Mouse (Mus musculus): Measurements from ENCODE around the gene Tsn. TPM values are rescaled to one million over a fixed set of nuclear protein-coding genes. Genes with fewer than 3 reads are reported as not detected.

Tsn gene
- polyA plus RNA-seq, 1 experiment from 2014 or later = 339 TPM

DNA sequence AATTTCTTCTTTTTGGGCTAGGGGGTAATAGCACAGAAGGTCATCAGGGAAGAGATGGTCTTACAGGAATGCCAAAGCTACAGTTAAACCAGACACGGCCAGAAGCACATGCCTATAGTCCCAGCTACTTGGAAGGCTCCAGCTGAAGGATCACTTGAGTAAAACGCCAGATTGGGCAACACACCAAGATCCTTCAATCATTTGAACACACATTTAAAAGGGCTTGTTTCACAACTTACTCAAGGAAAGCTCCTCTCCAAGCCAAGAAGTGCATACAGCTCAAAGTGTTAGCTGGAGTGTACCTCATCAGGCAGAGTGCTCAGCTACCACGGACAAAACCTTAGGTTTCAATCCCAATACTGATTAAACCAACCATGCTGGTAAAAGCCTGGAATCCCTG lies 14.9 kb downstream of the Tsn start:
- H3K9me3 ChIP-seq (replicated peaks) = no peaks in the 10 kb centered on the region
- H3K4me1 ChIP-seq = no peaks in the 10 kb centered on the region
- no peaks in the 10 kb centered on the region for H3K27me3 ChIP-seq (ENCODE audit: low read depth, poor library complexity, severe bottlenecking)
- 88% methylated on average over 3 of the region's 3 CpGs for WGBS
- H3K27ac ChIP-seq = no peak overlapping the region
- H3K4me3 ChIP-seq = no peak overlapping the region
- H3K36me3 ChIP-seq = peaks cover 77% of the 10 kb centered on the region
- DNase-seq (ENCODE audit: low spot score) = peak; percentile 19

DNA sequence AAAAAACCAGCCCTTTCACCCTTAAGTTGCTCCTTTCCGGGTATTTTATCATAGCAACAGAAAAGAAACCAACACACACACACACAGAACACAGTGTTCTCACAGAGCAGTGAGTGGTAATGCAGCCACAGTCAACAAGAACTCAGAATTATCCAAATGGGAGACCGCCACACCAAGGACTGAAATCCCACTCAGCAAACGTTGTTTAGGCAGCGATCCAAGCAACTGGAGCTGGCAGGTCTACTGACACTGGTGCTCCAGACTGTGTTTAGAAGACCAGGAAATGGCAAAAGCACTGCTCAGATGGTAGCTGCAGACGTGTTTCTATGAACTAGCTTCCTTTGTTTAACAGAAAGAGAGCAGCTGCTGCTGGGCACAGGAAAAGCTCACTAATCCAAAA lies 16.7 kb downstream of the Tsn start:
- Histone ChIP-seq H3K36me3 (peaks cover 58% of the 10 kb centered on the region), H3K27me3 (ENCODE audit: low read depth, poor library complexity, severe bottlenecking) (no peaks in the 10 kb centered on the region), H3K27ac (no peak overlapping the region), H3K4me3 (no peak overlapping the region), H3K9me3 (replicated peaks) (no peaks in the 10 kb centered on the region), H3K4me1 (no peaks in the 10 kb centered on the region)
- WGBS = 91% methylated on average over 5 of the region's 5 CpGs
- peak; percentile 21 for DNase-seq (ENCODE audit: low spot score)

DNA sequence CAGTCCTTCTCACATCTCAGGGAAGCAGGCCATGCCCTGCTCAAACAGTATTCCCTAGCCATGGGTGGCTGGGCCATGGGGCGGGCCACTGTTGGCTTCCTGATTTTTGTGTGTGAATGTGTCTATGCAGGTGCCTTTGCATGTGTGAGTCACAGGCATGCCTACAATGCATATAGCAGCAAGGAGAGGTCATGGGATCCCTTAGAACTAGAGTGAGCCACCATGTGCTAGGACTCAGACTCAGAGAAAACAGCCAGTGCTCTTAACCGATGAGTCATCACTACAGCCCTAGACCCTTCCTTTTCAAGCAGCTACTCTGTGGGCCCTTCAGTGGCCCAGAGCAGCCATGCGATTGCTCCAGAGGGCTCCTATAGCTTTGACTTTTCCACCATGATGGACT lies 17.3 kb downstream of the Tsn start:
- Histone ChIP-seq H3K4me1 (no peaks in the 10 kb centered on the region), H3K36me3 (peaks cover 52% of the 10 kb centered on the region), H3K9me3 (replicated peaks) (no peaks in the 10 kb centered on the region), H3K27me3 (ENCODE audit: low read depth, poor library complexity, severe bottlenecking) (no peaks in the 10 kb centered on the region), H3K27ac (no peak overlapping the region), H3K4me3 (no peak overlapping the region)
- DNase-seq (ENCODE audit: low spot score) = peak; percentile 19
- 95% methylated on average over 3 of the region's 3 CpGs for WGBS

DNA sequence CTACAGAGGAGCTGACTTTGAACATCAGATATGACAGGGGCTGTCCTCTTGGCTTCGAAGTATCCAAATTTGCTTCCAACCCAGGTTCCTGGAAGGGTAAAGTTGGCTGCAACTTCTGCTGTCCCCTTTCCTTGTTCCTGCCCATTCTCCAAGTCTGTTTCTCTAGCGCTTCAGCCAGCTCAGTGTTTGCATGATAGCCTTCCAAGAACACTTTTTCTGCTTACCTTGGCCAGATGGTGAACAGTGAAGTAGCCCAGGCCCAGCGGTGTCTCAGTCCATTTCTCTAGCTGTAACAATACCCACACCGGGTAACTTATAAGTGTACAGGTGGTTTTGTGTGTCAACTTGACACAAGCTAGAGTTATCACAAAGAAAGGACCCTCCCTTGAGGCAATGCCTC lies 19.2 kb downstream of the Tsn start:
- Histone ChIP-seq H3K4me1 (no peaks in the 10 kb centered on the region), H3K27me3 (ENCODE audit: low read depth, poor library complexity, severe bottlenecking) (no peaks in the 10 kb centered on the region), H3K36me3 (peaks cover 33% of the 10 kb centered on the region), H3K27ac (no peak overlapping the region), H3K4me3 (no peak overlapping the region), H3K9me3 (replicated peaks) (no peaks in the 10 kb centered on the region)
- 92% methylated on average over 4 of the region's 4 CpGs for WGBS
- DNase-seq (ENCODE audit: low spot score) = peak; percentile 9

DNA sequence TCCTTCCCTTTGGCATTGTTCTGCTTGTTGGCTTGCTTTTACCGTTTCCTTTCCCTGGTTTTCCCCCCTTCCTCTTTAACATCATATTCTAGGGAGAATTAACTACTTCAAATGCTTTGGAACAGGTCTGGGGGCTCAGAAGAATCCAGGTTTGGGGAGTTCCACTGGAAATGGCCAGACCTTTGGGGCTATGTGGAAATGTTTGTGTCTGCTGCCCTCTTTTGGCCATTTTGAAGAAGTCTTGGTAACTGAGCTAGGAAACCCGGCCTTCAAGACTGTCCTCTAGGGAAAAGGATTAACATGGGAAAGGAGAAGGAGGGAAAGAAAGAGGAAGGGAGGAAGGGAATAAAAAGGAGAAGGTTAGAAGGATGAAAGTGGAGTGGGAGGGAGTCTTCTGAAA lies 36.4 kb downstream of the Tsn start:
- H3K27ac ChIP-seq = no peak overlapping the region
- no peaks in the 10 kb centered on the region for H3K9me3 ChIP-seq (replicated peaks)
- no peak overlapping the region for H3K4me3 ChIP-seq
- no peaks in the 10 kb centered on the region for H3K36me3 ChIP-seq
- no peak for DNase-seq (ENCODE audit: low spot score)
- 9% methylated on average over 2 of the region's 2 CpGs for WGBS
- H3K27me3 ChIP-seq (ENCODE audit: low read depth, poor library complexity, severe bottlenecking) = no peaks in the 10 kb centered on the region
- no peaks in the 10 kb centered on the region for H3K4me1 ChIP-seq

DNA sequence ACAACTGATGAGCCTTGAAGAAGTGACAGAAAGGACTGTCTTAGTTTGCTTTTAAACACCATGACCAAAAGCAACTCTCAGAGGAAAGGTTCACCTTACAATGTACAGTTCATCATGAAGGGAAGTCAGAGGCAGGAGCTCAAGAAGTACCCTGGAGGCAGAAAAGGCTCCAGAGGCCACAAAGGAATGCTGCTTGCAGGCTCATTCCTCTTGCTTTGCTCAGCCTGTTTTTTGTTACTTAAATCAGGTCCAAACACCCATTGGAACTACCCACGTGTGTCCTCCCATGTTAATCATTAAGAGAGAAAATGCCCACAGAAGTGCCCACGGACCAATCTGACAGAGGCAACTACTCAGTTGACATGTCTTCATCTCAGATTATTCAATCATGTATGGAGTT lies 59.6 kb downstream of the Tsn start:
- 61% methylated on average over 2 of the region's 2 CpGs for WGBS
- H3K4me1 ChIP-seq = no peaks in the 10 kb centered on the region
- no peak overlapping the region for H3K27ac ChIP-seq
- H3K4me3 ChIP-seq = no peak overlapping the region
- H3K9me3 ChIP-seq (replicated peaks) = no peaks in the 10 kb centered on the region
- H3K27me3 ChIP-seq (ENCODE audit: low read depth, poor library complexity, severe bottlenecking) = no peaks in the 10 kb centered on the region
- no peak for DNase-seq (ENCODE audit: low spot score)
- H3K36me3 ChIP-seq = no peaks in the 10 kb centered on the region

Other genes starting within 250 kb of the Tsn start
- 0.14 TPM in 2 replicates for gene Gm29106, start 135.2 kb downstream of the Tsn start, polyA plus RNA-seq (2016; fragmentation: Nextera tagmentation; extraction: Ambion mirVana)
- 99.5 and 114 TPM in 2 replicates for gene Nifk, start 10.1 kb upstream of the Tsn start, polyA plus RNA-seq (2016; fragmentation: Nextera tagmentation; extraction: Ambion mirVana)
- 79.5 and 90.1 TPM in 2 replicates for gene Clasp1, start 77.3 kb upstream of the Tsn start, polyA plus RNA-seq (2016; fragmentation: Nextera tagmentation; extraction: Ambion mirVana)